Mouse (Mus musculus): Measurements from ENCODE around the gene Ppfibp1. TPM values are rescaled to one million over a fixed set of nuclear protein-coding genes. Genes with fewer than 3 reads are reported as not detected.
A peak's percentile ranks its signal among the peaks of the same experiment; 100 is the strongest.

Gene Ppfibp1
- polyA plus RNA-seq, 1 experiment: 3.4 TPM

DNA sequence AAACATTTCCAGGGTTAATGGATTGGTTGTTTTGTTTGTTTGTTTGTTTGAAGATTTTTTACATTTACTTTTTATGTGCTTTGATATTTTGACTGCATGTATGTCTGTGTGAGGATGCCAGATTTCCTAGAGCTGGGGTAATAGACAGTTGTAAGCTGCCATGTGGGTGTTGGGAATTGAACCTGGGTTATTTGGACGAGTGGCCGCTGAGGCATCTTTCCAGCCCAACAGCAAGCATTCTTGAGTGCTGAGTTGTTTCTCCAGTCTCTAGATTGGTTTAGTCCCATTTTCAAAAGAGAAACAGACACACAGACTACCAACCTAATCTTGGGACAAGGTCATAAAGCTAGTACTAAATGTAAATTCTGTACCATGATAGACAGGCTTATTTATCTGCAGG, 22.5 kb downstream of the Ppfibp1 start:
- no peaks in the 10 kb centered on the region for H3K9me3 ChIP-seq
- TF ChIP-seq GATA1 (IDR thresholded peaks at IDR 0.05; ENCODE audit: borderline replicate concordance, low read length) (no peak), FLI1 (IDR thresholded peaks at IDR 0.05; ENCODE audit: low read length) (no peak)
- no peak overlapping the region for H3K4me3 ChIP-seq (replicated peaks)
- peaks cover 100% of the 10 kb centered on the region for H3K4me1 ChIP-seq
- H3K27me3 ChIP-seq (replicated peaks): no peaks in the 10 kb centered on the region
- H3K36me3 ChIP-seq (replicated peaks; ENCODE audit: low read length): peaks cover 13% of the 10 kb centered on the region

DNA sequence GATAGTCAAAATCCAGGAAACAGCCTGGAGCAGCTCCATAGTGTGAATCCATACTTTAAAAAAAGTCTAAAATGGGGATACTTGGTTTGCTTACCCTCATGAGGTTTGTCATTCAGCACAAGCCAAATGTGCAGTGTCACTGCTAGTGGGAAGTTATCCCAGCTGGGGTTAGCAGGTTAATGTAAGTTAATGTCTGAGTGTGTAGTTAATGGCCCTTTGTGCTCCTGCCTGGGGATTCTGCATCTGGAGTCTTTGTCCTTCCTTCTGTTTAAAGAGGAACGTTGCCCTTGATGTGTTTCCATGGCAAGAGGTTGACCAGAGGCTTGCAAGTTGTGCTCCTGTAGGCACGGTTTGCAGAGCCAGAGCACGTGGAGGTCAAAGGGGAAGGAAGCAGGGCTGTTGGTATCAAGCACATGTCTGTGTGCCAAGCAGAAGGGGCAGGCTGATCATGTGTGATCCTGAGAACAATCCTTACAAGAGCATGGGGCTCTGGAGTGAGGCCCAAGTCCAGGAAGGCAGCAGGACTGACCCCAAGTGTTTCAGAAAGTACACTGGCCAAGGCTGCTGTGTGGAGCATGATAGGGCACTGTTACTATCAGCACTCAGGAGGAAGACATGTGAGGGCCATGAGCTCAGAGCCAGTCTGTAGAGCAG, 24.7 kb downstream of the Ppfibp1 start:
- no peaks in the 10 kb centered on the region for H3K27me3 ChIP-seq (replicated peaks)
- H3K9me3 ChIP-seq: no peaks in the 10 kb centered on the region
- H3K4me3 ChIP-seq (replicated peaks): peak overlapping the region; percentile 85
- peaks cover 100% of the 10 kb centered on the region for H3K4me1 ChIP-seq
- H3K36me3 ChIP-seq (replicated peaks; ENCODE audit: low read length): peaks cover 13% of the 10 kb centered on the region
- TF ChIP-seq GATA1 (IDR thresholded peaks at IDR 0.05; ENCODE audit: borderline replicate concordance, low read length) (no peak), FLI1 (IDR thresholded peaks at IDR 0.05; ENCODE audit: low read length) (no peak)

DNA sequence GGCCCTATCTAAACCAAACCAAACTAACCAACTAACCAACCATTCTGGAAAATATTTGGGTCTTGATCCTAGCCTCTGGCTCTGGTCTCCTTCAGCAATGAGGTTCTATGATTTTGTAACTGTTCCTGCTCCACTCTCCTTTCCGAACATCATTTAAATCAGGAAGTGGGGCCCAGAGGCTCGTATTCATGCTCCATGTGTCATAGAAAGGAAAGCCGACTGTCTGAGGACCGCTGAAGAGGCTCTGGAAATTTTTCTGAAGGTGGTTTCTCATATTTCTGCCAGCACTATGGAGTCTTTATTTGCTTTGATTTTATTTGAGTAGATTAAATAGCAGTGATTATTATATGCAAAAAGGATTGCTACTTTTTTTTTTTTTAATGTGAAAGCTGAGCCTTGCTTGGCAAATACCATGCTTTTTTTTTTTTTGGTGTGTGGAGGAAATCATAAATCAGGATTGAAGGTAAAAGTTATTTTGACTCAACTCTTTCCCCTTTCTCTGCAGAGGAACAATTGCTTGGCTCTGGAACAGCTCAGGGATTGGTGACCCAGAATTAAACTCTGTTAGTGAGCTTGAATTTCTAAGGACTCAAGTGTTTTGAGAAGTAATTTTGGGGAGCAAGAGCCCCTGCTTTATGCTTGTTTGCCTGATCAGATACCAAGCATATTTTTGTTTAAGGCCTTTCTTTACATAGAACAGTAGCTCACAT, 25.4 kb downstream of the Ppfibp1 start:
- H3K36me3 ChIP-seq (replicated peaks; ENCODE audit: low read length): peaks cover 19% of the 10 kb centered on the region
- peaks cover 99% of the 10 kb centered on the region for H3K4me1 ChIP-seq
- H3K27me3 ChIP-seq (replicated peaks): no peaks in the 10 kb centered on the region
- peak overlapping the region; percentile 85 for H3K4me3 ChIP-seq (replicated peaks)
- TF ChIP-seq GATA1 (IDR thresholded peaks at IDR 0.05; ENCODE audit: borderline replicate concordance, low read length): no peak
- TF ChIP-seq FLI1 (IDR thresholded peaks at IDR 0.05; ENCODE audit: low read length): no peak
- no peaks in the 10 kb centered on the region for H3K9me3 ChIP-seq

DNA sequence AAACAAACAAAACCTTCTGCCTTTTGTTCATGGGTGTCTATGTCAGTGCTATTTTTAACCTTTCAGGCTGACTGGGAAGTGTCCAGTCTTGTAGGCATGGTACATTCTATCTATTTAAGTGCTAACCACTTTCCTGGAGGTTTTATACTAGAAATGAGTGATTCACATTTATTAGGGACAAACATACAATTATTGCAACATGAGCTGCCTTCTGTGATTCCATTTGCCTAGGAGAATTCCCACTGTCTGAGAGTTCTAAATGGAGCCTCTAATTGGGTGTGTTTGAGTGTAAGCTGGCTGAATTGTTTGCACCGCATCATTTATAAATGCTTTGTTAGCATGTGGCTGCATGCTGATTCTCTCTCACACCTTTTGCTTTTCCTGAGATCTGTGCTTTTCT, 27.5 kb downstream of the Ppfibp1 start:
- Histone ChIP-seq H3K27me3 (replicated peaks) (no peaks in the 10 kb centered on the region), H3K4me1 (peaks cover 78% of the 10 kb centered on the region), H3K36me3 (replicated peaks; ENCODE audit: low read length) (peaks cover 12% of the 10 kb centered on the region), H3K9me3 (no peaks in the 10 kb centered on the region), H3K4me3 (replicated peaks) (no peak overlapping the region)
- TF ChIP-seq GATA1 (IDR thresholded peaks at IDR 0.05; ENCODE audit: borderline replicate concordance, low read length) (no peak), FLI1 (IDR thresholded peaks at IDR 0.05; ENCODE audit: low read length) (no peak)

DNA sequence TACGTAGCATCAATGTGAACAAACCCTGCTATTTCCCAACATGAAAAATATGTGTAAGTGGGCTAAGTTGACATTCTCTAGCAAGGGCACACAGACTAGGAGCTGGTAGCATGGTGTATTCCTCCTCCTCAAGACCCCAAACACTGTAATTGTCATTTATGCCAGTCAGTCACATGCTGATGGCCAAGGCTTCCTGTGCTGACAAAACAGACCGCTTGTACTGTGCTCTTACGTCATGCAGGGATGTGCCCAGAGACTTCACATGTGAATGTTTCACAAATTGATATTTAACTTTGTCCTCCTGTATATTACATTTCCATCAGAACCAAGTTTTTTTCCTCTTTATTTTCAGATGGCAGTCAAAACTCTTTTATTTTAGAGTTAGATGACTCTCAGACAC, 29.1 kb downstream of the Ppfibp1 start:
- peaks cover 5% of the 10 kb centered on the region for H3K36me3 ChIP-seq (replicated peaks; ENCODE audit: low read length)

DNA sequence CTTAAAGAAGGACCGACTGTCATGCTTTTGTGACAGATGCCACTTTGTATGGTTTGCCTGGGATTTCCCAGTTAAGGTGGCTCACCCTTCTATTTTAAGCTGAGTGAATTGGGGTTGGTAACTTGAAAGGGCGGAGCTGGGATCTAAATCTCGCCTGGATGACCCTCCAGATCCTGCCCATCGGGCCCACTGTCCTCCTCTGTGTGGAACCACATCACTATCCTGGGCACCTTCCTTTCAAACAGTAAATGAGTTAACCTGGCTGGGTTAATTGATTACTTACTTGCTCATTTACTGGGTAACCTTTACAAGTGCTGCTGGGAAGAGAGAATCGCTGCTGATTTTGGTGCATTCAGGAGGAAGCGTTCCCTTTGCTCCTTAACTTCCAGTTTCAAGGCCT, 30.1 kb downstream of the Ppfibp1 start:
- Histone ChIP-seq H3K9me3 (no peaks in the 10 kb centered on the region), H3K4me3 (replicated peaks) (no peak overlapping the region), H3K36me3 (replicated peaks; ENCODE audit: low read length) (peaks cover 5% of the 10 kb centered on the region), H3K27me3 (replicated peaks) (no peaks in the 10 kb centered on the region), H3K4me1 (peaks cover 52% of the 10 kb centered on the region)
- TF ChIP-seq FLI1 (IDR thresholded peaks at IDR 0.05; ENCODE audit: low read length): no peak
- no peak for TF ChIP-seq GATA1 (IDR thresholded peaks at IDR 0.05; ENCODE audit: borderline replicate concordance, low read length)

More for the DNA sequence above, 29.1 kb downstream of the Ppfibp1 start:
- Histone ChIP-seq H3K4me1 (peaks cover 62% of the 10 kb centered on the region), H3K9me3 (no peaks in the 10 kb centered on the region), H3K27me3 (replicated peaks) (no peaks in the 10 kb centered on the region), H3K4me3 (replicated peaks) (peak overlapping the region; percentile 79)
- TF ChIP-seq GATA1 (IDR thresholded peaks at IDR 0.05; ENCODE audit: borderline replicate concordance, low read length) (no peak), FLI1 (IDR thresholded peaks at IDR 0.05; ENCODE audit: low read length) (no peak)

DNA sequence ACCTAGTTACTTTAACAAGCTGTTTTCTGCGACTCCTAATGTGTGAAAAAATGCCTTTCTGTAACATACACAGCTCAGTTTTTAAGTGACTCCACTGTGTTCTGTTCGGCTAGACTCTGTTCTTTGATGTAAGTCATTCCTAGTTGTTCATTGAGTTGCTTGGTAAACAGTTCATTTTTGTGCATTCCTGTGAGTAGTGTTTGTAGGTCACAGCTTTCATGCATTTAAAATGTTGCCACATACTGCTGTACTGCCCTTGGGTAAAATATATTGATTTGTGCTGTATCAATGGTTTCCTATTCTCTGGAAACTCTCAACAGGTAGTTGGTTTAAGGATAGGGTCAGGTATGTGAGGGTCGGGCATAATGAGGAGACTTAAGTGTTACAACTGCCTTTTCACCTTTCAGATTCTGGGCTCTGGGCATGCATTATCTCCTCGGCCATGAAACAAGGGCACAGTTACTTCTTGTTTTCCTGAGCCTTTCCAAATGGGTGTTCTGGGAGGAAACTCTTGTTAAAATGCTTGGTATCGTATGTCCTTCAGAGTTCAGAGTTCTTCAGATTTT, 38.2 kb downstream of the Ppfibp1 start:
- no peak for TF ChIP-seq GATA1 (IDR thresholded peaks at IDR 0.05; ENCODE audit: borderline replicate concordance, low read length)
- no peak for TF ChIP-seq FLI1 (IDR thresholded peaks at IDR 0.05; ENCODE audit: low read length)
- no peaks in the 10 kb centered on the region for H3K27me3 ChIP-seq (replicated peaks)
- peaks cover 49% of the 10 kb centered on the region for H3K4me1 ChIP-seq

DNA sequence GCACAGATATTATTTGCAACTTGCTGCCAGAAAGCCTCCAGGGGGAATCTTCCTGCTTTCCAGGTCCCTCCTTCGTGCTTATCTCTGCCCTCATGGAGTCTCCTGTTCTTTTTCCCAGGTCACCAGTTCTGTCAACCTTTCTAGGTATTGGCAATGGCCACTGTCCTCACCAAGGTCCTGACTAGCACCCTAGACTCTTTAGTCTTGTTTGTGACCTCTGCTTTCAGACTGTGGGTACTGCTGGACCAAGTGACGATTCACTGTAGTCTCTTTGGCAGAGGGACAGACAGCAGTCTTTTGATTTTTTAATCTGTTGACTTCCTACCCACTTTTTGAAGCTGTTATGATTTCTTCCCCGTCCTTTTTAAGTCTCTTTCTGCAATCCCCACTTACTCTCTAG, 39.8 kb downstream of the Ppfibp1 start:
- Histone ChIP-seq H3K4me3 (replicated peaks) (no peak overlapping the region), H3K36me3 (replicated peaks; ENCODE audit: low read length) (peaks cover 7% of the 10 kb centered on the region), H3K27me3 (replicated peaks) (no peaks in the 10 kb centered on the region), H3K4me1 (peaks cover 65% of the 10 kb centered on the region), H3K9me3 (no peaks in the 10 kb centered on the region)
- TF ChIP-seq FLI1 (IDR thresholded peaks at IDR 0.05; ENCODE audit: low read length): no peak
- TF ChIP-seq GATA1 (IDR thresholded peaks at IDR 0.05; ENCODE audit: borderline replicate concordance, low read length): no peak

More for the DNA sequence above, 38.2 kb downstream of the Ppfibp1 start:
- H3K4me3 ChIP-seq (replicated peaks): no peak overlapping the region
- peaks cover 3% of the 10 kb centered on the region for H3K36me3 ChIP-seq (replicated peaks; ENCODE audit: low read length)
- H3K9me3 ChIP-seq: no peaks in the 10 kb centered on the region

DNA sequence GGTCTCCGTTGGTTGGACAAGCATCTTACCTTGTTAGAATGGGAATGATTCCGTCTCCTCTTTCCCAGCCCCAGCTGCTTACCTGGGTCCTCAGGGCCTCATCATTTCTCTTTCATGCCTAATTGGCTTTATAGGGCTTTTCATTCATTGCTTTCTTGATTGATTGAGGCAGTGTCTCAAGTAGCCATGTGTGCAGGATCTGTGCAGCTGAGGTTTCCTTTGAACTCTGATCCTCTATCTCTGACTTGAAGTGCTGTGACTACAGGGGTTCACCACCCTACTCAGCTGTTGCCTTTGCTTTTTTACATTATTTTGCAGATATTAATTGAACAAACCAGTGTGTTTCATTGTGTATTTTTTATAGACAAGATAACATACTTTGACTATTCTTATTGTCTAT, 40.7 kb downstream of the Ppfibp1 start:
- Histone ChIP-seq H3K27me3 (replicated peaks) (no peaks in the 10 kb centered on the region), H3K9me3 (no peaks in the 10 kb centered on the region), H3K4me1 (peaks cover 72% of the 10 kb centered on the region), H3K4me3 (replicated peaks) (no peak overlapping the region), H3K36me3 (replicated peaks; ENCODE audit: low read length) (peaks cover 9% of the 10 kb centered on the region)
- TF ChIP-seq FLI1 (IDR thresholded peaks at IDR 0.05; ENCODE audit: low read length) (no peak), GATA1 (IDR thresholded peaks at IDR 0.05; ENCODE audit: borderline replicate concordance, low read length) (no peak)

DNA sequence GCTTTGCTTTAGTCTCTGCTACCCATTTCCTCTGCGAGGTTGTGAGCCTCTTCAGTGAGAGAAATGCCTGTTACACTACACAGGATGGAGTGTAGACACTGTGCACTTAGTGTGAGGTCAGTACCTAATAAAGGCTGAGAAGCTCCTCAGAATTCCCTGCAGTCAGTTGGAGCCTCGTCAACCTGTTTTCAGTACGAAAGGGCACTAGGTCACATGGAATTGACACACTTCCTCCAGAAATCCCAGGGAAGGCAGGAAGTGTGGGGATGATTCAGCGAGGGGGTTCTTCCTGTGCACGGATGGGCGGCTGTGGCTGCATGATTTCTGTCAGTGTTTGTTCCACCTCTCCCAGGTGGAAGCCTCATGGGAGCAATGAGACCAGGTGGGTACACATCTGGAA, 44.8 kb downstream of the Ppfibp1 start:
- Histone ChIP-seq H3K4me1 (peaks cover 80% of the 10 kb centered on the region), H3K9me3 (no peaks in the 10 kb centered on the region), H3K27me3 (replicated peaks) (no peaks in the 10 kb centered on the region), H3K4me3 (replicated peaks) (no peak overlapping the region), H3K36me3 (replicated peaks; ENCODE audit: low read length) (peaks cover 20% of the 10 kb centered on the region)
- TF ChIP-seq FLI1 (IDR thresholded peaks at IDR 0.05; ENCODE audit: low read length) (no peak), GATA1 (IDR thresholded peaks at IDR 0.05; ENCODE audit: borderline replicate concordance, low read length) (no peak)
